In the genomic region with DNA sequence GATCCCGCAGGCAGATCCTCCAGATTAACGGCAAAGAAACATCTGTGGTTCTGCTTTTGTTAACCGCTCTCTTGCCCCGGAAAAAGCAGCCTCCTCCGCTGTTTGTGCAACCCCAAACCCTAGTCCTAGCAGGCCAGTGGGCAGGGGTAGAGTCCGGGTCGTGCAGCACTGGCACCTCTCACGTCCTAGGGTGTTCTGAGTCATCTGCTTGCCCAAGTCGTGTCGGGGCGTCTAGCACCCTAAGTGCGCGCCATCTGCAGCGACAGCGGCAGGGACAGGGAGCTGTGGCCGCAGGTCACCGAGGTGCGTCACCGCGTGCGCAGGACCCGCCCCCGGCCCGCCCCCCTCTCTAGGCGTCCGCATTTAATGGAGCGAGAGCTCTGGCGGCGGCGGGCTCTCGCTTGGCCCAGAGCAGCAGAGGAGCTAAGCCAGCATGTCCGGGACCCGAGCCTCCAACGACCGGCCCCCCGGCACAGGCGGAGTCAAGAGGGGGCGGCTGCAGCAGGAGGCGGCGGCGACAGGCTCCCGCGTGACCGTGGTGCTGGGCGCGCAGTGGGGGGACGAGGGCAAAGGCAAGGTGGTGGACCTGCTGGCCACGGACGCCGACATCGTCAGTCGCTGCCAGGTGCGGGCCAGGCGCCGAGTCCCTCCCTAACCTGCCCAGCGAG, we compare ENCODE assay signal across 8 mouse cellular contexts. TPM values are rescaled to one million over a fixed set of nuclear protein-coding genes. Genes with fewer than 3 reads are reported as not detected.
DNase-seq lines count a peak whose midpoint lies in the region; TF ChIP-seq lines count a peak whose summit lies in the region.

A gene (plus strand): TSS at position 360 of the 668 bp plus-strand sequence.

- H3K27ac ChIP-seq in ES-E14 (ENCODE audit: insufficient read depth, low read depth, low read length, poor library complexity, severe bottlenecking), result no peak within 1 kb of the TSS
- peak within 1 kb of the TSS; percentile 61 for H3K27ac ChIP-seq in bone marrow macrophage, adult 2 months (ENCODE audit: insufficient read depth, low read depth, low read length)

- peak; percentile 91; the same call in 1 of the 2 replicates for TF ChIP-seq POLR2A in bone marrow macrophage, adult 2 months (IDR thresholded peaks at IDR 0.05; ENCODE audit: borderline replicate concordance, low read depth, low read length)

- peaks cover 41% of the 10 kb centered on the region for H3K27me3 ChIP-seq in erythroblast, embryonic 14.5 days (ENCODE audit: control insufficient read depth)

- peak within 1 kb of the TSS; percentile 76 for H3K9ac ChIP-seq in ES-E14 (ENCODE audit: insufficient read depth, low read depth, low read length, poor library complexity, severe bottlenecking)

- DNase-seq in ES-E14 (ENCODE audit: low read depth, low spot score), result no peak
- DNase-seq in heart, postnatal 14 days, result peak; percentile 77 to 78
- DNase-seq in kidney, postnatal 4 days, result peak; percentile 74 to 82
- DNase-seq in lung, postnatal 14 days, result peak; percentile 53
- DNase-seq in ovary, postnatal 14 days (ENCODE audit: low spot score), result peak; percentile 30
- DNase-seq in frontal cortex, postnatal 14 days (ENCODE audit: low spot score in 2 of 2), result no peak

- H3K36me3 ChIP-seq in ES-E14 (ENCODE audit: control insufficient read depth, insufficient read depth, low read length, poor library complexity, severe bottlenecking), result no peaks in the 10 kb centered on the region
- no peaks in the 10 kb centered on the region for H3K36me3 ChIP-seq in erythroblast, embryonic 14.5 days (ENCODE audit: control insufficient read depth)

- peaks cover 3 to 24% of the 10 kb centered on the region in 2 experiments; a peak in 1 of 4 replicates for H3K4me1 ChIP-seq in ES-E14 (ENCODE audit: control insufficient read depth in 2 of 2, insufficient read depth in 2 of 2, low read length in 2 of 2, poor library complexity in 1 of 2)
- peaks cover 51% of the 10 kb centered on the region for H3K4me1 ChIP-seq in bone marrow macrophage, adult 2 months (ENCODE audit: control insufficient read depth, insufficient read depth, low read length)
- peaks cover 31% of the 10 kb centered on the region for H3K4me1 ChIP-seq in erythroblast, embryonic 14.5 days (ENCODE audit: control insufficient read depth)

- H3K4me3 ChIP-seq in ES-E14 (ENCODE audit: insufficient read depth in 1 of 2, low read depth in 1 of 2, low read length in 2 of 2, poor library complexity in 1 of 2, severe bottlenecking in 1 of 2), result peak within 1 kb of the TSS; percentile 69 to 78
- peak within 1 kb of the TSS; percentile 66 for H3K4me3 ChIP-seq in bone marrow macrophage, adult 2 months (ENCODE audit: insufficient read depth, low read length)
- H3K4me3 ChIP-seq in erythroblast, embryonic 14.5 days (replicated peaks), result peak within 1 kb of the TSS; percentile 41

- no peak for TF ChIP-seq CTCF in bone marrow macrophage, adult 2 months (IDR thresholded peaks at IDR 0.05; ENCODE audit: low read depth, low read length)

- no peaks in the 10 kb centered on the region for H3K9me3 ChIP-seq in ES-E14 (ENCODE audit: control insufficient read depth, insufficient read depth, low read depth, low read length)
- no peaks in the 10 kb centered on the region; the same call in 1 of the 2 replicates for H3K9me3 ChIP-seq in erythroblast, embryonic 14.5 days (ENCODE audit: control insufficient read depth, low read length)

- intact Hi-C loops in heart, postnatal 14 days (cut with DNase I), result no loop called here

- in situ Hi-C loops in ES-E14 (cut with MboI; ENCODE audit: low sequenced_read_pairs in 2 of 2, unreplicated experiment in 2 of 2), result loop anchor here in 1 of 2 experiments (5.0 kb wide), 1 partner anchor 63 kb away; no protein-coding TSS in a partner anchor

TF ChIP-seq in ES-E14, 5 proteins besides CTCF, POLR2A, EP300 and RAD21:
- TF ChIP-seq HCFC1 (IDR thresholded peaks at IDR 0.05; ENCODE audit: borderline replicate concordance, insufficient read depth, low read length), result no peak

RNA-seq across cellular contexts. Expression of the gene that starts here (rescaled TPM):
- 2.0 and 2.4 TPM in 2 replicates for total RNA-seq in ES-E14 (2012; rRNA removed)
- 33.2 and 38.5 TPM in 2 replicates for polyA plus RNA-seq in bone marrow macrophage, adult 2 months (2012; ENCODE audit: insufficient read depth, insufficient read length, missing spikeins)
- polyA plus RNA-seq in erythroblast, embryonic 14.5 days (2012), result 0.28 and 0.74 TPM in 2 replicates
- total RNA-seq in heart, postnatal 14 days (2021), result 100 to 1,000 TPM; 119 to 129 TPM

Comparison
In these comparisons a context has a peak if more than half of its experiments do, and no peak if none do; other contexts are left out.
1. RNA of the gene that starts here (total RNA-seq): 119 to 129 TPM in heart, postnatal 14 days; 2.0 to 2.4 TPM in ES-E14; every median in the first group is over 10 times any median in the second.
2. RNA of the gene that starts here (polyA plus RNA-seq): 33.2 to 38.5 TPM in bone marrow macrophage, adult 2 months; 0.28 to 0.74 TPM in erythroblast, embryonic 14.5 days; every median in the first group is over 10 times any median in the second.
3. DNase-seq: peak in heart, postnatal 14 days (2 of 2), kidney, postnatal 4 days (2 of 2), lung, postnatal 14 days (single experiment) and ovary, postnatal 14 days (single experiment); none in ES-E14 (single experiment) and frontal cortex, postnatal 14 days (0 of 2).
4. Peak in every context shown above with its lines, with median percentiles within 50 percentile points of each other: H3K4me3 ChIP-seq.